Mouse (Mus musculus) B cell, adult 2 months (primary cell): ENCODE results near the gene Ubqln3.
A peak's percentile ranks its signal among the peaks of the same experiment; 100 is the strongest.

Source experiments
- DNase-seq, 2 experiments: peaks; one replicate each; pipeline ENCODE4 v3.0.0; 2022

Gene Ubqln3

GRCm38 (mm10) chr7:104143179-104143578, at the start of gene Ubqln3:
TSS of gene Ubqln3 (minus strand) at chr7:104143279.
- no peak for DNase-seq

GRCm38 (mm10) chr7:104191275-104191674, 48.2 kb upstream of the Ubqln3 start:
- DNase-seq = no peak

DNA sequence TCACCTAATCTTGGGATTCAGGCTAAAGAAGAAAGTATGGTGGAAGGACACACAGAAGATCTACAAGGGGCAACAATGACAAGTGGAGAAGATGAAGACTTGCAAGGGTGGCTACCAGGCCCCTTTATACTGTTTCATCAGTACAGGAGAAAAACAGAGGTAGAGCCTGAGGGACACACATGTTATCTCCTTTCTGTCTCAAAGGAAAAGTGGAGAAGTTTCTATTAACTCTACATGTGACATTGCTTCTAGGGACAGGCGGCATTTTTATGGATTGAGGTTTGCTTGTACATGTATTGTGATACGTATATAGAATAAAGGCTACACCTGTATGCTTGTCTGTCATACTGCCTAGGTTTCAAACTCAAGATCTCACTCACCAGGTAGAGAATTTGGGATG, 40.2 kb upstream of the Ubqln3 start, which contains the start of gene Olfr648:
TSS of gene Olfr648 (minus strand) at position 101 of the 400 bp plus-strand sequence.
- DNase-seq = no peak

DNA sequence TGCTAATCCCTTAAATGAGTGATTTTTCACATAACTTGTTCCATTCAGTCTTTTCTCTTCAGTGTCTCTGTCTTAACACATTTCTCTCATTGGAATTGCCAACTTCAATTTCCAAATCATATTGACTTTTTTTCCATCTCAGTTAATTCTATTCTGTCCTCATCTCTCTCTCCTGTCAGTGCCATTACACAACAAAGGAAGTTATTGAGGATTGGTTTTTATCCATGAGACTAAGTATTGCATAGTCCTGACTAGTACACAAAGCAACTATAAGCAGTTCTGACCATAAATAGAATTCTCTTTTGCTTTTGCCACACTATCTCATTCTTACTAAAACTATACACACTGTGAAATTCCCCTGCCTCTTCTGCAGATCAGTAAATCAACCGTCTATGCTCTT, 36.0 kb upstream of the Ubqln3 start:
- no peak for DNase-seq

DNA sequence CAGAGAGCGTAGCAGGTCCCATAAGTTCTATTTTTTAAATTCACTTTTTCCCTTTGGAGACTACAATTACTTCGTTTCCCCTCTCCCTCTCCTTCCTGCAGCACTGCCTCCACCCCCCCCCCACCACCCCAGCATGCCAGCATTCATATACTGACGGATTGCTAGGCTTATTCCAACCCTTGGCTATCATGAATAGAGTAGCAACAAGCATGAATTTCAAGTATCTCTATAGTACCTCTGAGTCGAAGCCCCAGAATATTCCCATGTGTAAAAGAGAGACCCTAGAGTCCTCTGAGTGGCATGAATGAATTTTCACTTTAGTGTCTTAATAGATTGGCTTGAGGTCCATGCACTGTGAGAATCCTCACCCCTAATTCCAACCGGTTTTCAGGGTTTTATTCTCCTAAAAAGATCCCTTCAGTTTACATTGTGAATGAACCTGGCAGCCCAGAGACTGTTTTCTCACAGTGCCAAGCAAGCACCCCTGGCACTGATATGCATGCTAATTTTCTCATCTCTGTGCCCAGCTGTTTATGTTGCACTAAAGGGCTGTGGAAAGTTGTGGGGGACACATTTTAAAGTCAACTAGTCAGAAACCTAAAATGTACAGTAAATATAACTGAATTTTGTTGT, 35.5 kb upstream of the Ubqln3 start:
- no peak for DNase-seq

- no peak for DNase-seq
Observed at GRCm38 (mm10) chr7:104175085-104175484, 32.0 kb upstream of the Ubqln3 start.

- peak in 1 of 2 experiments; percentile 9 for DNase-seq
Observed at GRCm38 (mm10) chr7:104169634-104170204, 26.6 kb upstream of the Ubqln3 start.

- DNase-seq = no peak
Observed at GRCm38 (mm10) chr7:104167105-104167504, 24.0 kb upstream of the Ubqln3 start.

DNA sequence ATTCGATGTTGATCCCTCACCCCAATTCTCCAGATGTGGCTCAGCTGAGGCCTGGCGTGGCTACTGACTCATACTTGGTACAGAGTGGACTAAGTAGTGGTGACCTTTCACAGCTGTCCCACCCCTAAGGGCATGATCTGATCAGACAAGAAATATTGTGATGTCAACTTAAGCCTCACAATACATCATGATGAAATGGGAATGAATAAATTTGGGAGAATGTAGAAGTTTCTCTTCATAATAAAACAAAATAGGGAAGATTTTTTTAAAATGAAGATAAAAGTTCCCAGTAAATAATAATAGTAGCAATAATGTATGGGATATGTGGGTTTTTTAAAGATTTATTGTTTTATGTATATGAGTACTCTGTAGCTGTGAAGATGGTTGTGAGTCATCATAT, 7.4 kb upstream of the Ubqln3 start, which contains the start of gene Ubqlnl:
TSS of gene Ubqlnl (minus strand) at position 101 of the 400 bp plus-strand sequence.
- DNase-seq = no peak

DNA sequence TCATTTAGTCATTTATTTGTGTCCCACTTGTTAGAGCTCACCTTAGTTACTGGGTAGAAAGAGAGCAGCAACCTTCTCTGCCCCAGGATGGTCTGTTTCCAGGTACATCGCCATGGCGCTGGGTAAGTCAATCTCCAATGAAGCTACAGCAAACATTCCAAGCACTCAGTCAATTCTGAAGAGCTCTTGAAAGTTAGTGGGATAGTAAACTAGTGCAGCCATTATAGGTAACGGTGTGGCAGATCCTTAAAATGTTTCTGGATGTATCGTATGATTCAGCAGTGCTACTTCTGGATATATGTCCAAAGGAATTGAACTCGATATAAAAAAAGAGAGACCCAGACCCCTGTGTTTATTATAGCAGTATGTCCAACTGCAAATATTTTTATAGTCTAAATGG, 5.8 kb downstream of the Ubqln3 start, which contains the start of gene Olfr643:
TSS of gene Olfr643 (minus strand) at position 101 of the 400 bp plus-strand sequence.
- DNase-seq = no peak

DNA sequence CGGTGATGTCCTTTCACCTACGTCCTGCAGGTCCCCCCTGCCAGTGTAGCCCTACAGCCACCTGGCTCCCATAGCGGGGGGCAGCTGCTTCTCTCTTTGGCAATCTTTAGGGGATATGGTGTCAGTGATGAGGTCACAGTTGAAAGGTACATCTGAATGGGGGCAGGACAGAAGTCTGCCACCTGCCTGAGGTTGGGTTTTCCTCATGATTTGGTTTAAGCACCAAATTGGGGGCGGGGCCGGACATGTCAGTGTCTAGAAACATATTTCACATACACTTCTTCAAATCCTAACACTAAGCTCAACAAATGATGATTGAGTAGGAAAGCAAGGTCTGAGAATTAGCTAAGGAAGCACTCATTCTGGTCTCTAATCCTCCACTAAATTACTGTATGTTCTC, 13.4 kb downstream of the Ubqln3 start, which contains the start of gene Ubqln5:
TSS of gene Ubqln5 (minus strand) at position 101 of the 400 bp plus-strand sequence.
- no peak for DNase-seq

DNA sequence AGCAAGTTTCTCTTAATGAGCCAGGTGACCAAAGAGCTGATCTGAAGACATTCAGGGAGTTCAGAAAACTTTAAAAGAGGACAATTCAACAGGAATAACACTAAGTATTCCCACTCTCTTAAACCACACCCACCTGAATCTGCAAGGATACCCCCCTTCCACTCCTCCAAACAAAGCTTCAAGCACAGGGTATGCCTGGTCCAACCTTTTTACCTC, 38.4 kb downstream of the Ubqln3 start, which contains the start of gene Olfr646:
TSS of gene Olfr646 (plus strand) at position 117 of the 216 bp plus-strand sequence.
- DNase-seq = no peak

DNA sequence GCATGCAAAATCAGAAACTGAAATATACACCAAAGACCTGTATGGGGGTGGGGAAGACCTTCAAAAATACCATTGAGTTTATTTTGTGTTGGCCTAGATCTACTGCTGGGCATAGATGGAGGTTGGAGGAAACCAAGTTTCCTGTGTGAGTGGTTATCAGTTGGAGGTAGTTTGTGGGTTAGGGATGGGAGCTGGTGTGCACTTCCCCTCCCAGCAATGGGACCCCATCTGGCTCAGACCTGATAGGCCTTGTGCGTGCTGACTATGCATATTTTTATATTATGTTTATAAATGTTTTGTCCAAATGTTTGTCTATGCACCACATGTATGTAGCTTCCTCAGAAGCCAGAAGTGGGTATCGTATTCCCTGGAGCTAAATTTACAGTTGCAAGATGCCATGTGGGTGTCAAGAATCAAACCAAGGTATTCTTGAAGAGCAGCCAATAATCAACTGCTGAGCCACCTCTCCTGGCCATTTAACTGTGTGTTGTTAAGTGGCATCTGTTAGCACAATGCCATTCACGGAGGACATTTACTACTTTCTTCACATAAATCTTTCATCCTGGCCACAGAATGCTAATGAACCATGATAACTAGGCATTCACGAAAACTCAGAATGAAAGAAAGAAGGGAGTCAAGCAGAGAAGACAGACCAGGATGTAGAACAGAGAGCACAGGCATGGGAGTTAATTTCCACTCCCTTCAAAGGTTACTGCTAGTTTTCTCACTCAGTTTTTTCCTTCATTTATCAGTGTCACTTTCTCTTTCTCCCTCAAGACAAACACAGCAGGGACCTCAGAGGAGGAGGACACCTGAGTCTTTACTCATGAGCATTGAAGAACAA, 38.9 kb downstream of the Ubqln3 start:
- no peak for DNase-seq
